Mouse (Mus musculus): ENCODE results near the gene Aqp12. TPM values are rescaled to one million over a fixed set of nuclear protein-coding genes. Genes with fewer than 3 reads are reported as not detected.
A peak's percentile ranks its signal among the peaks of the same experiment; 100 is the strongest.

Gene Aqp12
- total and polyA plus RNA-seq, 3 experiments: not detected

DNA sequence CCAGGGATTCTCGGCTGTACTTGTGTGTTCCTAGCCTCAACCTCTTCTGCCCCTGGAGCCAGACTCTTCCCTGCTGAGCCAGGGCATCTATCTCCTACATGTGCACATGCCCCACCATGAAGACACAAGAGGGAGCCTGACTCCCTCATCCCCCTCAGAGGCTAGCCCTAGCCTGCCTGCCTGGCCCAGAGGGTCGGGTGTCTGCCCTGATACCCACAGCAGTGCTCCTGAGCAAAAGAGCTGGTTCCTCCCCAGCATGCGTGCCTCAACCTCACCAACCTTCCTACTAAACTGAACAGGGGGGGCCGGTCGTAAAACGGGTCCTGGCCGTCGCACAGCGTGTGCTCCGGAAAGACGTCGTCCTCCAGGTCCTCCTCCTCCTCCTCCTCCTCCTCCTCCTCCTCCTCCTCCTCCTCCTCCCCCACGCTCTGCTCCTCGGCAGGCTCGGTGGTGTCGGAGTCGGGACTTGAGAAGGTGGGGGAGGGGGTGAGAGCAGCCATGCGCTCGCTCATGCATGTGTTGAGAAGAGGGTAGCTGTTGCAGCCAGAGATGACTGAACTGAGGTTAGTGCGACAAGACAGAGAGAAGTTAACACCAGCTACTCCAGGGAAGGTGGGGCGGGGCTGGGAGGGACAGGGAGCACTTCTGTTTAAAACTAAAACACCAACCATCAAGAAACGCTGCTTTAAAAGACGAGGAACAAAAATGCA is 45.1 kb downstream of the Aqp12 start:
- Histone ChIP-seq H3K4me3 (replicated peaks in 1 of 3; ENCODE audit: low read depth in 2 of 3, low read length in 2 of 3, poor library complexity in 1 of 3) (no peak overlapping the region), H3K27ac (ENCODE audit: insufficient read depth, low read depth) (no peak overlapping the region), H3K36me3 (replicated peaks in 1 of 2; ENCODE audit: control insufficient read depth in 1 of 2, insufficient read depth in 1 of 2, low read length in 1 of 2) (no peaks in the 10 kb centered on the region), H3K9ac (ENCODE audit: insufficient read depth, low read depth) (no peak overlapping the region), H3K9me3 (replicated peaks; ENCODE audit: low read length) (no peaks in the 10 kb centered on the region), H3K4me2 (ENCODE audit: insufficient read depth, low read depth, poor library complexity, severe bottlenecking) (peak overlapping the region; percentile 18; the same call in 1 of the 2 replicates), H3K79me2 (replicated peaks; ENCODE audit: control insufficient read depth, extremely low read depth, insufficient read depth, poor library complexity, severe bottlenecking) (no peaks in the 10 kb centered on the region), H3K4me1 (ENCODE audit: control insufficient read depth in 1 of 2, insufficient read depth in 2 of 2) (peaks cover 0 to 6% of the 10 kb centered on the region in 2 experiments; a peak in 1 of 4 replicates), H3K27me3 (replicated peaks) (peaks cover 60% of the 10 kb centered on the region)
- dilution Hi-C loops (cut with MboI; ENCODE audit: extremely low pct_ligation_motif_present, extremely low pct_unique_long_range_greater_than_20kb, low sequenced_read_pairs): no loop called here
- in situ Hi-C loops (cut with MboI; ENCODE audit: low pct_ligation_motif_present, low pct_unique_long_range_greater_than_20kb, low sequenced_read_pairs): no loop called here
- DNase-seq (ENCODE audit: extremely low read depth): no peak
- no peak for TF ChIP-seq SIN3A (IDR thresholded peaks at IDR 0.05; ENCODE audit: low read length)
- no peak for TF ChIP-seq BHLHE40 (IDR thresholded peaks at IDR 0.05; ENCODE audit: low read depth, low read length)
- TF ChIP-seq SMC3 (IDR thresholded peaks at IDR 0.05; ENCODE audit: low read depth, low read length): no peak
- no peak for TF ChIP-seq ZKSCAN1 (IDR thresholded peaks at IDR 0.05; ENCODE audit: borderline replicate concordance, low read depth, low read length)
- no peak for TF ChIP-seq TCF12 (IDR thresholded peaks at IDR 0.05; ENCODE audit: low read depth, low read length)
- no peak for TF ChIP-seq USF2 (conservative IDR thresholded peaks at IDR 0.05; ENCODE audit: low read depth, low read length)
- TF ChIP-seq POLR2A (IDR thresholded peaks at IDR 0.05; ENCODE audit: low read depth, low read length): no peak
- no peak for TF ChIP-seq MAZ (IDR thresholded peaks at IDR 0.05; ENCODE audit: low read depth, low read length)
- no peak for TF ChIP-seq EP300 (IDR thresholded peaks at IDR 0.05; ENCODE audit: low read length)
- no peak for TF ChIP-seq CHD1 (IDR thresholded peaks at IDR 0.05; ENCODE audit: low read depth, low read length)
- no peak for TF ChIP-seq POLR2AphosphoS2 (IDR thresholded peaks at IDR 0.05; ENCODE audit: low read depth, low read length)
- TF ChIP-seq NRF1 (IDR thresholded peaks at IDR 0.05; ENCODE audit: low read depth, low read length): no peak
- TF ChIP-seq RCOR1 (conservative IDR thresholded peaks at IDR 0.05; ENCODE audit: low read depth, low read length): no peak
- TF ChIP-seq MXI1 (IDR thresholded peaks at IDR 0.05; ENCODE audit: low read depth, low read length): no peak

Other genes with a start within 250 kb of the Aqp12 start
- 0.55 and 0.59 TPM in 2 replicates for gene Gpc1, start 174.7 kb upstream of the Aqp12 start, total RNA-seq (2012; rRNA removed)
- 0.05 TPM in 1 of 2 replicates, not detected in the other for gene Gpc1, start 174.7 kb upstream of the Aqp12 start, total RNA-seq (2014; rRNA removed)
- gene Gpc1, start 174.7 kb upstream of the Aqp12 start, polyA plus RNA-seq (2012; ENCODE audit: insufficient read length, low read depth): 0.11 TPM in 1 of 2 replicates, not detected in the other
- 0.04 and 0.13 TPM in 2 replicates for gene Ankmy1, start 103.4 kb upstream of the Aqp12 start, total RNA-seq (2012; rRNA removed)
- 0.11 TPM in 1 of 2 replicates, not detected in the other for gene Ankmy1, start 103.4 kb upstream of the Aqp12 start, total RNA-seq (2014; rRNA removed)
- gene Ankmy1, start 103.4 kb upstream of the Aqp12 start, polyA plus RNA-seq (2012; ENCODE audit: insufficient read length, low read depth): 0.07 TPM in 1 of 2 replicates, not detected in the other
- 3.4 and 3.6 TPM in 2 replicates for gene Dusp28, start 99.4 kb upstream of the Aqp12 start, total RNA-seq (2012; rRNA removed)
- 3.2 and 4.6 TPM in 2 replicates for gene Dusp28, start 99.4 kb upstream of the Aqp12 start, total RNA-seq (2014; rRNA removed)
- 2.6 and 3.6 TPM in 2 replicates for gene Dusp28, start 99.4 kb upstream of the Aqp12 start, polyA plus RNA-seq (2012; ENCODE audit: insufficient read length, low read depth)
- gene Rnpepl1, start 95.6 kb upstream of the Aqp12 start, total RNA-seq (2012; rRNA removed): 13.8 and 14.6 TPM in 2 replicates
- 4.5 and 5.1 TPM in 2 replicates for gene Rnpepl1, start 95.6 kb upstream of the Aqp12 start, total RNA-seq (2014; rRNA removed)
- gene Rnpepl1, start 95.6 kb upstream of the Aqp12 start, polyA plus RNA-seq (2012; ENCODE audit: insufficient read length, low read depth): 12.7 and 20.2 TPM in 2 replicates
- gene Capn10, start 72.0 kb upstream of the Aqp12 start, total RNA-seq (2012; rRNA removed): 13.2 and 15.9 TPM in 2 replicates
- 12.9 and 16.1 TPM in 2 replicates for gene Capn10, start 72.0 kb upstream of the Aqp12 start, total RNA-seq (2014; rRNA removed)
- 11.6 and 11.9 TPM in 2 replicates for gene Capn10, start 72.0 kb upstream of the Aqp12 start, polyA plus RNA-seq (2012; ENCODE audit: insufficient read length, low read depth)
- gene Gpr35, start 55.5 kb upstream of the Aqp12 start, total RNA-seq (2012; rRNA removed): 0.21 and 0.42 TPM in 2 replicates
- gene Gpr35, start 55.5 kb upstream of the Aqp12 start, total RNA-seq (2014; rRNA removed): 0.43 and 0.44 TPM in 2 replicates
- 1.7 and 2.0 TPM in 2 replicates for gene Gpr35, start 55.5 kb upstream of the Aqp12 start, polyA plus RNA-seq (2012; ENCODE audit: insufficient read length, low read depth)
- 0.17 and 0.25 TPM in 2 replicates for gene Kif1a, start 95.6 kb downstream of the Aqp12 start, total RNA-seq (2012; rRNA removed)
- 0.11 and 0.17 TPM in 2 replicates for gene Kif1a, start 95.6 kb downstream of the Aqp12 start, total RNA-seq (2014; rRNA removed)
- 0.61 and 0.93 TPM in 2 replicates for gene Kif1a, start 95.6 kb downstream of the Aqp12 start, polyA plus RNA-seq (2012; ENCODE audit: insufficient read length, low read depth)
- not detected in 2 replicates for gene Agxt, start 128.9 kb downstream of the Aqp12 start, total RNA-seq (2012; rRNA removed)
- gene Agxt, start 128.9 kb downstream of the Aqp12 start, total RNA-seq (2014; rRNA removed): not detected in 2 replicates
- not detected in 2 replicates for gene Agxt, start 128.9 kb downstream of the Aqp12 start, polyA plus RNA-seq (2012; ENCODE audit: insufficient read length, low read depth)
- 0.08 TPM in 1 of 2 replicates, not detected in the other for gene 2310007B03Rik, start 154.6 kb downstream of the Aqp12 start, total RNA-seq (2012; rRNA removed)
- not detected in 2 replicates for gene 2310007B03Rik, start 154.6 kb downstream of the Aqp12 start, total RNA-seq (2014; rRNA removed)
- 0.11 TPM in 1 of 2 replicates, not detected in the other for gene 2310007B03Rik, start 154.6 kb downstream of the Aqp12 start, polyA plus RNA-seq (2012; ENCODE audit: insufficient read length, low read depth)
- not detected in 2 replicates for gene Crocc2, start 162.4 kb downstream of the Aqp12 start, total RNA-seq (2012; rRNA removed)
- gene Crocc2, start 162.4 kb downstream of the Aqp12 start, total RNA-seq (2014; rRNA removed): not detected in 2 replicates
- gene Crocc2, start 162.4 kb downstream of the Aqp12 start, polyA plus RNA-seq (2012; ENCODE audit: insufficient read length, low read depth): not detected in 2 replicates
- gene Sned1, start 229.5 kb downstream of the Aqp12 start, total RNA-seq (2012; rRNA removed): 1.1 TPM in 2 replicates
- gene Sned1, start 229.5 kb downstream of the Aqp12 start, total RNA-seq (2014; rRNA removed): 0.28 and 0.52 TPM in 2 replicates
- 0.53 and 0.59 TPM in 2 replicates for gene Sned1, start 229.5 kb downstream of the Aqp12 start, polyA plus RNA-seq (2012; ENCODE audit: insufficient read length, low read depth)

Data from CH12.LX (cell line).